Mouse (Mus musculus): Measurements from ENCODE around the gene Nfatc3. TPM values are rescaled to one million over a fixed set of nuclear protein-coding genes. Genes with fewer than 3 reads are reported as not detected.
"Not testable (repeated sequence)": the region's sequence is repeated elsewhere in the genome, so short reads cannot be mapped to it uniquely, and the experiment has no call there.

The Nfatc3 gene
- 10 to 100 TPM; 11.1 to 11.9 TPM for total RNA-seq (2021)

- peak; percentile 92 to 95 for DNase-seq
These were observed at the start of gene Nfatc3 for GRCm38 (mm10) chr8:106058731-106059612. Nfatc3 (plus strand) TSS chr8:106058840.

GRCm38 (mm10) chr8:106010748-106011642, 47.6 kb upstream of the Nfatc3 start:
- DNase-seq, result peak; percentile 91

DNA sequence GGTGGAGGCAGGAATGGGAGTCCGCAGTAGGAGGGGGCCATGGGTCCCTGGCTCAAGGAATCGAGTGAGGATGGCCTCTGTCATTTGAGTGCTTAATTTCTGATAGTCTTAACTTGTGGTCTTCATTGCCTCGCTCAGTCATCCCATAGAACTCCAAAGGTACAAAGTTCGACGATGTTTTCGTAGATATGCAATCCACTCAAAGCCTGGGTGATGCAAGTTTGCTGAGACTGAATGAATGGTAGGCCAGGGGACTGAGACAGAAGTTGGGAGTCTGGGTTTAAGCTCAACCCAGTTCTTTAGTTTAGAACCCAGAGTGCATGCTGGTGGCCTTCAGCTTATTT, 47.0 kb upstream of the Nfatc3 start, which contains the start of gene Ddx28:
Gene Ddx28 (minus strand): TSS at position 240 of the 344 bp plus-strand sequence.
- no peak for DNase-seq

- not testable (repeated sequence) for DNase-seq
These were observed 46.4 kb upstream of the Nfatc3 start for GRCm38 (mm10) chr8:106012203-106012602.

DNA sequence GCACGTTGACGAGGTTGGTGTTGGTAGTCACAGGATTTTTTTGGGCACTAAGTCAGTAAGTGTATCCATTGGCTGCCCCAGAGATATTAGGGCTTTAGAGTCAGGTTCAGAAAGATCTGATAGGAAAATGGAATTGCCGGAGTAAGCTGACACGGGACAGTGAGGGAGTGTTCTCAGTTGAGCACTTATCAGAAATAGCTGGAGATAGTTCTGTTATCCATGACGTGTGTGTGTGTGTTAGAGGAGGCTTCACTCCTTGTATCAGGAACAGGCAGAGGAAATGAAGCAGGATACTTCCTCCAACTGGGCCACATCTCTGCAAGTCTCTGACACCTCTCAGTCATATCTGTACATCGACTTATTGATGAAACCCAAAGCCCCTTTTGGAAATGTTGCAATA, 42.4 kb upstream of the Nfatc3 start:
- DNase-seq, result no peak

DNA sequence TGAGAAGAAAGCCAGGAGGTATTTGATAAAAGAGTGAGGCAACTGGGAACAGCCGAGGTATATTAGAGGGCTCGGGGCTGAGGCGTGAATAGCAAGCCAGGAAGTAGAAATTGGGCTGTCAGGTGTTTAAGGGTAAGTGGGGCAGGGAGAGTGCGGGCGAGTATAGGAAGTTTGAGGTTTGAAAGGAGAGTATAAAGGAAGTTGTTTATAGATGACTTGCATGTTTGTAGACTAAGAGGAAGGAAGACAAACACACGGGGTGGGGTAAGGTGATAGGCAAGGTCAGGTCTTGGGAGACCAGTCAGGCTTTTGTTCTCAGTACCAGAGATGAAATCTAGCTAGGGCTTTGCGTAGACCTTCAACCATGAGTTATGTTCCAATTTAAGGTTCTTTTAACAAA, 41.5 kb upstream of the Nfatc3 start:
- DNase-seq, result no peak

GRCm38 (mm10) chr8:106018039-106018438, 40.6 kb upstream of the Nfatc3 start:
- no peak for DNase-seq

DNA sequence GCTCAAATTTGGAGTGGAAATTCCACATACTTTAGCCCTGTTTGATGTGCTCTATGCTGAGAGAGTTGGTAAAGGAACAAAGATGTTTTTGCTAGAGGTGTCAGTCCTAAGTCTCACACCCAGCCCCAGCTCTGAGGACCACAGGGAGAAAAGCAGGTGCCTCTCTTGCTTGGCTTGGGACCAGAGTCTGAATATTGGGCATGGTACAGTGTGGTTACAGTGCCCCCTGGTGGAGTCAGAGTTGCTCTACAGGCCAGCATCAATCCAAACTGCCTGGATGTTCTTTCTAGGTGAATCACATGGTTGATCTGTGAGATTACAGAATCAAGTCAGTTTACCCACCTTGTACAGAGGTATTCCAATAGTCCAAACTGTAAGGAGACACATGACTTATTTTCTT, 36.2 kb upstream of the Nfatc3 start:
- peak; percentile 67 to 75 for DNase-seq

GRCm38 (mm10) chr8:106038721-106039120, 19.9 kb upstream of the Nfatc3 start:
- no peak for DNase-seq

DNA sequence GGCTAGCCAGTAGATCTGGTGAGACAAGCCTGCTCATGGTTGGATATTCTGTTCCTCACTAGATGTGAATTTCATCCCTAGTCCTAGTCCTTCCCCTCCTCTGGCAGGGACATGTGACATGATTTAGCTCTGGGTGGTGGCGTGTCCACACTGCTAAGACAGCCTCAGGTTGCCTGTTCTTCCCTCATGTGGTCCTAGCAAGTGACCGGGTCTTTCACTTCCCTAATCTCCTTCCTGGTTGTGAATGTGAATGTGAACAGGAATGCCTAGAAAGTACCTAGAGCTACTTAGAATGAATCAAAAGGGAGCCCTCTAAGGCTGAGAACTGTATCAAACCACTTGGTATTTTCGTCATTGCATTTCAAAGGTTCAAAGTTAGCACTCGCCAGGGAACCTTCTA, 19.0 kb upstream of the Nfatc3 start:
- DNase-seq, result no peak

- DNase-seq, result no peak
These were observed 18.4 kb upstream of the Nfatc3 start for GRCm38 (mm10) chr8:106040218-106040617.

GRCm38 (mm10) chr8:106043055-106043454, 15.6 kb upstream of the Nfatc3 start:
- DNase-seq, result no peak

DNA sequence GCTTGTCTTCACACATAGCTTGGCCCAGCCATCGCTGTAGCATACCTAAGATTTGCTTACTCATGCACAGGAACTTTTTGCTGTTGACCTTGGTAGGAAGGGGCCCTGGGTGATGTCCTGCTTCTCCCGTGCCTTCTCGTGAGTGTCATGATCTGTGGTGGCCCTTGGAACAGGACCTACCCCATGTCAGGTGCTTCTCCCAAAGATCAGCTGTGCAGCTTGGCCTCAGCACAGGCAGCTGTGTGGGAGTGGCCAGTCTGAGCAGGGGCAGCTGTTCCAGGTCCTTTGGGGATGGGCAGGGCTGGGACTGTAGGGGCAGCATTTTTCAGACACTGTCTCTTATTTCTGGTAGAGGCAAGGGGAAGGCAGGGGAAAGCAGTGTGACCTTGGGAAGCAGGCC, 14.5 kb upstream of the Nfatc3 start:
- no peak for DNase-seq

DNA sequence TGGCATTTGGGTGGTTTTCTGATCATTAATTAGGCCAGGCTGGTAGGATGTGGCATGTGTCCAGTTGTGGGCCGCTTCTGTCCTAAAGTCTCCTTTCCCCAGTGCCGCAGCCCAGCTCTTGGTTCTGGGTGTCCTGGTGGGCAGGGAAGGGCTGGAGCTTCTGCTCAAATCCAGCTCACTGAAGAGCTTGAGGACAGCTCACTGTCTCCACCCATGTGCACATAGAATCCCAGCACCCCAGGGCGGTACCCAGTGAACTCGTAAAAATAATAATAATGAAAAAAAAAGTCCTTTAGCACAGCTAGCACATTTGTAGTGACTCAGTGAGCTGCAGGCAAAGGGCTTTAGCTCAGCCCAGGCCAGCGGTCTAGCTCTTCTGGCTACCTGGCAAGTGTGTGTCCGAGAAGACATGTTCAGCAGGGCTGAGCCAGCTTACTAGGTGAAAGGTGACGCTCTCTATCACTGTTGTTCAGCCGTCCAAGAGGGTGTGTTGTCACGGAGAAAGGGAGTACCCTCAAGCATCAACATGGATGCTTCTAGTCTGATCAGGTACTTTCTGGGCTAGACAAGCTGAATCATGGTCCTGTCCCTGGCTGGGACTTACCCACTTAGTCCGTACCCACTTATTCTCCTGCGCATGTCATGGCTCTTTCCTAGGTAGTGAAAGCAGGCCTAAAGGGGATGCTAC, 11.6 kb upstream of the Nfatc3 start:
- no peak for DNase-seq

GRCm38 (mm10) chr8:106047854-106048630, 10.6 kb upstream of the Nfatc3 start:
- no peak for DNase-seq

DNA sequence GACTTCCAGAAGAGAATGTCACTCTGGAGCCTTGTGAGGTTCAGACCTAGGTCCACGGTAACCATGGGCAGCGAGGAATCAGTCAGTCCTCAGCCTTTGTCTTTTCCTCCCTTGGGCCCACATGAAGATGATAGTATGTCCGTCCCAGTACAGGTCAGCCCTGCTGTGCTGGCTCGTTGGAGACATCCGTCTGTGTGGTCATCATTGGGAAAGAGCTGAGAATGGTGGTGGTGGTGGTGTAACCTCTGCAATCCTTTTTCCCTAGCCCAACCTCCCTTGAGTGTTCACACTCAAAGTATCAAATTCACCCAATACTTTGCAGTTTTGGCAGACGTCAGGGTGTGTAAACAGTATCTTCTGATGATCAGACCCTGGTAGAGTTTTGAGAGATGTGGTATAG, 8.8 kb upstream of the Nfatc3 start:
- DNase-seq, result no peak

DNA sequence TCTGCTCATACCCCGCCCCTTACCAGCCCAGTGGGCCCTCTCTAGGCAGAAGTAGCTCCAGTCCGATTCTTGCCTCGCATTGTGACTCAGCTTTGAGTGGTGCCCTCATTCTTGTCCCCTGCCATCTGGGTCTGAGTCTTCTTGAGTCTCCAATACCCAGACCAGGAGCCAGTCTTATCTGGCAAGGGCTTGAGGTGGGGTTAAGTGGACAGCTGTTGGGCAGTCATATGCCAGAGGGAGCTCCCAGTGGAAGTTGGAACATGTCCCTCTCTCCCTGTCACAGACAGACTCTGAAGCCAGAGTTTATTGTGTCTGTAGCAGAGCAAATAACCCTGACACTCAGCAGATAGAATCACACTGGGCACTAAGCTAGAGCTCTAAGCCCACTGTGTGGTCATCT, 7.6 kb upstream of the Nfatc3 start:
- DNase-seq, result no peak

DNA sequence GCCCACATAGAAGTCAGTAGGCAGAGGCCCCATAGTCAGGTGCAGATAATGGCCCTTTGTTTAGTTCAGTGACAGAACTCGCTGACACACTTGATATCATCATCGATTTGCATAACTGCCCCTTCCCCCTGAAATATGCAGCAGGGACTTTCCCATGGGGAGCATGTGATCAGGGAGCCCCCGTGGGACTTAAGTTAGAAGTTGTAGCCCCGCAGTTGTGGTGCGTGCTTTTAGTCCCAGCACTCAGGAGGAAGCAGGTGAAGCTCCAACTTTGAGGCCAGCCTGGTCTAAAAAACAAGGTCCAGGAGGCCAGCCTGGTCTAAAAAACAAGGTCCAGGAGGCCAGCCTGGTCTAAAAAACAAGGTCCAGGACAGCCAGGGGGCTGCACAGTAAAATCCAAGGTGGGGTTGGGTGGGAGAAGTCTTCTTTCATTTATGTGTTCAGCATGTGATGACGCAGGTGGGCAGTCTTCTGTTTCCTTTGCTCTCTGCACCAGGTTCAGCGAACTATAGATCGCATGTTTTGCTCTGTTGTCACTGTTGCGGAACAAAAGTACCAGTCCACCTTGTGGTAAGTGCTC, 6.0 kb upstream of the Nfatc3 start:
- no peak for DNase-seq

GRCm38 (mm10) chr8:106054190-106054811, 4.3 kb upstream of the Nfatc3 start:
- DNase-seq, result no peak

GRCm38 (mm10) chr8:106055038-106055437, 3.6 kb upstream of the Nfatc3 start:
- DNase-seq, result no peak

- no peak for DNase-seq
These were observed 2.1 kb upstream of the Nfatc3 start for GRCm38 (mm10) chr8:106056455-106056982.

All from layer of hippocampus, postnatal 36 days (tissue).